Mouse (Mus musculus): ENCODE data around the gene Rgs6. TPM values are rescaled to one million over a fixed set of nuclear protein-coding genes. Genes with fewer than 3 reads are reported as not detected.

The Rgs6 gene
- polyA plus RNA-seq, 1 experiment from 2014 or later, result 8.6 TPM

GRCm38 (mm10) chr12:82772215-82772614, 184.1 kb downstream of the Rgs6 start:
- Histone ChIP-seq H3K27ac (replicated peaks) (no peak overlapping the region), H3K4me1 (replicated peaks) (no peaks in the 10 kb centered on the region), H3K4me2 (no peak overlapping the region), H3K9me3 (no peaks in the 10 kb centered on the region), H3K4me3 (no peak overlapping the region), H3K27me3 (no peaks in the 10 kb centered on the region), H3K36me3 (no peaks in the 10 kb centered on the region), H3K9ac (no peak overlapping the region)
- no peak for ATAC-seq (ENCODE audit: low FRiP score, low read depth)
- 100% methylated on average over 2 of the region's 2 CpGs for WGBS

DNA sequence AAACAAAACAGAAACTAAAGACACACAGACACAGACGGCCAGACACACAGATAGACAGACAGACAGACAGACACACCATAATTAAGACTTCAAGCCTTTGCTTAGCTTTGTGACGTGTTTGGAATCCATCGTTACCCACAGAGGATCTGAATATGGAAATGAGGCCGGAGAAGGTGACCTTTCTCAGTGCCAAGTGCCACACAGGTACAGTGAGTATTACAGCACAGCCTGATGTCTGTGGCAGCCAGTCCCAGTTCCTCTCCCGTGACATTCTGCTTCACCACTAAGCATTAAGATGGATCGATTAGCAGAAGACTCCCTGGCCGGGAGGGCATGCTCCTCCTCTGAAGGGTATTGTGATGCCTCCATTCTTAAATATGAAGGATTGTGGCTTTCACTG, 186.5 kb downstream of the Rgs6 start:
- no peaks in the 10 kb centered on the region for H3K9me3 ChIP-seq
- H3K36me3 ChIP-seq, result no peaks in the 10 kb centered on the region
- H3K27ac ChIP-seq (replicated peaks), result no peak overlapping the region
- H3K4me3 ChIP-seq, result no peak overlapping the region
- H3K9ac ChIP-seq, result no peak overlapping the region
- ATAC-seq (ENCODE audit: low FRiP score, low read depth), result no peak
- 75% methylated on average over 7 of the region's 7 CpGs for WGBS
- no peak overlapping the region for H3K4me2 ChIP-seq
- H3K27me3 ChIP-seq, result no peaks in the 10 kb centered on the region
- no peaks in the 10 kb centered on the region for H3K4me1 ChIP-seq (replicated peaks)

DNA sequence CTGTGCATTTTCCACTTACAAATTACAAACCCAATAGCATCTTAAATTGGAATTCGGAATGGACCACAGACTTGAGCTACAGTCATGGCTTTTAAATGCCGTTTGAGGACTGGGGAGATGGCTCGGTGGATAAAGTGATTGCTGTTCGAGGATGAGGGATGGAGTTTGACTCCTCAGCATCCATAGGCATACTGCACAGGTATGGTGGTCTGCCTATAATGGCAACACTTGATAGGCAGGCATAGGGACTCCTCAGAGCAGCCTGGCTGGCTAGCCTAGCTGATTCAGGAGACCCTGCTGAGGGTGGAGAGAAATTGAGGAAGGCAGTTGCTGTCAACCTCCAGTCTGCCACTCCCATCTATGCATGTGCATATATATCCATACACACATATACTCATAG, 188.6 kb downstream of the Rgs6 start:
- H3K4me1 ChIP-seq (replicated peaks), result no peaks in the 10 kb centered on the region
- WGBS, result 72% methylated on average over 4 of the region's 4 CpGs
- no peak for ATAC-seq (ENCODE audit: low FRiP score, low read depth)

DNA sequence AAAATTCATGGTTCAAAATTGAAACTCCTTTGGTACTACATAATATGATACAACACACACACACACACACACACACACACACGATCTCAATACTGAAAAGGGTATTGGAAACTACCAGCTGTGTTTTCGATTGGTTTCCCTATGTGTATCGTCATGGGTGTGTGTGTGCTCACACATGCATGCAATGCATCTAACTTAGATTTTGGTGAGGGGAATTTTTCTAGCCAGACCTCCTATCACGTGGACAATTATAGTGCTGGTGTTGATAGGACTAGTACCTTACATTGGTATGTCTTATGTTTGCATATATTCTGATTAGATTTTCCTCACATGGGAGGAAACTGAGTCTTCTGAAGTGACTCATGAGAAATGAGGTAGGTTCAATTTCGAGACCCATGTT, 192.8 kb downstream of the Rgs6 start:
- Histone ChIP-seq H3K27me3 (no peaks in the 10 kb centered on the region), H3K36me3 (no peaks in the 10 kb centered on the region), H3K4me2 (no peak overlapping the region), H3K9me3 (no peaks in the 10 kb centered on the region), H3K27ac (replicated peaks) (no peak overlapping the region), H3K4me3 (no peak overlapping the region), H3K4me1 (replicated peaks) (no peaks in the 10 kb centered on the region), H3K9ac (no peak overlapping the region)
- WGBS, result 94% methylated on average over 5 of the region's 5 CpGs
- no peak for ATAC-seq (ENCODE audit: low FRiP score, low read depth)

More for the DNA sequence above, 188.6 kb downstream of the Rgs6 start:
- Histone ChIP-seq H3K4me2 (no peak overlapping the region), H3K9me3 (no peaks in the 10 kb centered on the region), H3K27ac (replicated peaks) (no peak overlapping the region), H3K9ac (no peak overlapping the region), H3K27me3 (no peaks in the 10 kb centered on the region), H3K36me3 (no peaks in the 10 kb centered on the region), H3K4me3 (no peak overlapping the region)

DNA sequence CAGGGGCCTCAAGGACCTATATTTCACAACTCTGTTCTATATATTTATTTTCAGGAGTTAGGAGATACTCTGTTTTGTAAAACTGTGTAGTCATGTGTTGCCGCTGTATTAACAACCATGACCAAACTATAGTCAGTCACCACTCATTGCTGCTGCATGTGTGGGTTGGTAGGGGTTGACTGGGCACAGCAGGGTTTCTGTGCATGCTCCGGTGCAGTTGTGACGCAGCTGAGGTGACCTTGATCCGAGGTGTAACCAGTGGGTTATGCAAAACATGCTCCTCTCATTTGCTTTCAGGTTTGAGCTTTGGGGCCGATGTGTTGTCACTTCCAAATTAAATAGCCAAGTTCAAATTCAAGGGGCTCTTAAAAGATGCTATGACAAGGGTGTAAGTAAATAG, 193.3 kb downstream of the Rgs6 start:
- no peaks in the 10 kb centered on the region for H3K36me3 ChIP-seq
- H3K9me3 ChIP-seq, result no peaks in the 10 kb centered on the region
- no peak overlapping the region for H3K27ac ChIP-seq (replicated peaks)
- WGBS, result 62% methylated on average over 5 of the region's 5 CpGs
- no peak overlapping the region for H3K9ac ChIP-seq
- no peaks in the 10 kb centered on the region for H3K27me3 ChIP-seq
- no peaks in the 10 kb centered on the region for H3K4me1 ChIP-seq (replicated peaks)
- ATAC-seq (ENCODE audit: low FRiP score, low read depth), result no peak
- H3K4me3 ChIP-seq, result no peak overlapping the region
- H3K4me2 ChIP-seq, result no peak overlapping the region

DNA sequence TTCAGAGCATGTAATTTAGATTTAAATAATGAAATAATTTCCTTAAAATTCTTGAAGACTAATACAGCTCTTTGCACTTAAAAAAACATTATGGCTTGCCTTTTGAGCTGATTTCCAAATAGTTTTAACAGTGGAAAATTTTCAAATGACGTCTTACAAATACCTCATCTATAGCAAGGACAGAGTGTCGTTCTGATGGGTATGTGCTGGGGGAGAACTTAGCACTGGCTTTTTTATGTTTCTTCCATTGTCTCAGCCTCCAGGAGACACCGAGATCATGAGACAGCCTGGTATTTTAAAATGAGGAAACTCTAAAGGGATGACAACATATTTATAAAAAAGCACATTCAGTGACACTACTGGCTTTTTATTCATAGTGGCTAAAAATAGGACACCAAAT, 204.0 kb downstream of the Rgs6 start:
- WGBS, result 88% methylated on average over 3 of the region's 3 CpGs
- ATAC-seq (ENCODE audit: low FRiP score, low read depth), result no peak
- no peaks in the 10 kb centered on the region for H3K9me3 ChIP-seq
- no peaks in the 10 kb centered on the region for H3K27me3 ChIP-seq
- no peak overlapping the region for H3K9ac ChIP-seq
- no peak overlapping the region for H3K27ac ChIP-seq (replicated peaks)
- no peak overlapping the region for H3K4me3 ChIP-seq
- no peak overlapping the region for H3K4me2 ChIP-seq
- H3K36me3 ChIP-seq, result no peaks in the 10 kb centered on the region
- no peaks in the 10 kb centered on the region for H3K4me1 ChIP-seq (replicated peaks)

- 79% methylated on average over 6 of the region's 6 CpGs for WGBS
- no peak for ATAC-seq (ENCODE audit: low FRiP score, low read depth)
- no peaks in the 10 kb centered on the region for H3K36me3 ChIP-seq
- no peak overlapping the region for H3K4me3 ChIP-seq
- H3K27ac ChIP-seq (replicated peaks), result no peak overlapping the region
- no peak overlapping the region for H3K9ac ChIP-seq
- H3K4me1 ChIP-seq (replicated peaks), result no peaks in the 10 kb centered on the region; the same call in 1 of the 2 replicates
- H3K9me3 ChIP-seq, result no peaks in the 10 kb centered on the region
- H3K4me2 ChIP-seq, result no peak overlapping the region
- no peaks in the 10 kb centered on the region for H3K27me3 ChIP-seq
Observed at GRCm38 (mm10) chr12:82799892-82800291, 211.8 kb downstream of the Rgs6 start.

GRCm38 (mm10) chr12:82801736-82802135, 213.6 kb downstream of the Rgs6 start:
- Histone ChIP-seq H3K36me3 (no peaks in the 10 kb centered on the region), H3K27ac (replicated peaks) (no peak overlapping the region), H3K4me3 (no peak overlapping the region), H3K4me2 (no peak overlapping the region), H3K27me3 (no peaks in the 10 kb centered on the region), H3K9ac (no peak overlapping the region), H3K9me3 (no peaks in the 10 kb centered on the region), H3K4me1 (replicated peaks) (no peaks in the 10 kb centered on the region; the same call in 1 of the 2 replicates)
- no peak for ATAC-seq (ENCODE audit: low FRiP score, low read depth)
- WGBS, result 91% methylated on average over 6 of the region's 6 CpGs

GRCm38 (mm10) chr12:82802711-82803110, 214.6 kb downstream of the Rgs6 start:
- Histone ChIP-seq H3K27me3 (no peaks in the 10 kb centered on the region), H3K9ac (no peak overlapping the region), H3K36me3 (no peaks in the 10 kb centered on the region), H3K4me2 (no peak overlapping the region), H3K27ac (replicated peaks) (no peak overlapping the region), H3K9me3 (no peaks in the 10 kb centered on the region), H3K4me3 (no peak overlapping the region), H3K4me1 (replicated peaks) (no peaks in the 10 kb centered on the region; the same call in 1 of the 2 replicates)
- WGBS, result 78% methylated on average over 5 of the region's 5 CpGs
- ATAC-seq (ENCODE audit: low FRiP score, low read depth), result no peak

- Histone ChIP-seq H3K27ac (replicated peaks) (no peak overlapping the region), H3K4me2 (no peak overlapping the region), H3K4me1 (replicated peaks) (no peaks in the 10 kb centered on the region; the same call in 1 of the 2 replicates), H3K9ac (no peak overlapping the region), H3K36me3 (no peaks in the 10 kb centered on the region), H3K4me3 (no peak overlapping the region), H3K9me3 (no peaks in the 10 kb centered on the region), H3K27me3 (no peaks in the 10 kb centered on the region)
- no peak for ATAC-seq (ENCODE audit: low FRiP score, low read depth)
- WGBS, result 91% methylated on average over 4 of the region's 4 CpGs
Observed at GRCm38 (mm10) chr12:82805167-82805566, 217.1 kb downstream of the Rgs6 start.

DNA sequence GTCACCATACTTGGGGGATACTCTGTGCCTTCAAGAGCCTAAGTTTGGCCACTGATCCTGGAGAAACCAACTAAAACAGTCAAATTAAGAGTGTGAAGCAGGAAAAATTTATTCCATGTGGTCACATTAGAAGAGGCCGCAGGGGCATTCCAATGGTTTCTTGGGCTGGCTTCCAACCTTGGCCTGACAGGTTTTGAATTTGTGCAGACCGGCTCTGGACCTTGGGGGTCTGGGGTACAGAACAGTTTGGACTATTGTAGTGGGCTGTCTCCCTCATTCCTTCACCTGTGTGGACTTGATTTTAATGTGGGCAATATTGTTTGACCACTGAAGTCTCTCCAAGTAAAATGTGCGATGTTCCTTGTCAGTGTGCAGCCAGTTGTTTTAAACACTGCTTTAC, 222.5 kb downstream of the Rgs6 start:
- no peak overlapping the region for H3K27ac ChIP-seq (replicated peaks)
- H3K4me1 ChIP-seq (replicated peaks), result no peaks in the 10 kb centered on the region
- H3K9me3 ChIP-seq, result no peaks in the 10 kb centered on the region
- WGBS, result 96% methylated on average over 3 of the region's 3 CpGs
- no peaks in the 10 kb centered on the region for H3K36me3 ChIP-seq
- H3K9ac ChIP-seq, result no peak overlapping the region
- no peaks in the 10 kb centered on the region for H3K27me3 ChIP-seq
- no peak overlapping the region for H3K4me3 ChIP-seq
- ATAC-seq (ENCODE audit: low FRiP score, low read depth), result no peak
- no peak overlapping the region for H3K4me2 ChIP-seq

GRCm38 (mm10) chr12:82815982-82816381, 227.9 kb downstream of the Rgs6 start:
- ATAC-seq (ENCODE audit: low FRiP score, low read depth), result no peak
- H3K27ac ChIP-seq (replicated peaks), result no peak overlapping the region

GRCm38 (mm10) chr12:82819328-82819727, 231.2 kb downstream of the Rgs6 start:
- no peak overlapping the region for H3K27ac ChIP-seq (replicated peaks)
- no peaks in the 10 kb centered on the region for H3K36me3 ChIP-seq
- H3K4me2 ChIP-seq, result no peak overlapping the region
- no peaks in the 10 kb centered on the region for H3K9me3 ChIP-seq
- 61% methylated on average over 6 of the region's 6 CpGs for WGBS
- H3K9ac ChIP-seq, result no peak overlapping the region
- no peak for ATAC-seq (ENCODE audit: low FRiP score, low read depth)
- no peak overlapping the region for H3K4me3 ChIP-seq
- no peaks in the 10 kb centered on the region for H3K27me3 ChIP-seq
- no peaks in the 10 kb centered on the region for H3K4me1 ChIP-seq (replicated peaks)

More at GRCm38 (mm10) chr12:82815982-82816381, 227.9 kb downstream of the Rgs6 start:
- H3K4me1 ChIP-seq (replicated peaks), result no peaks in the 10 kb centered on the region
- H3K4me2 ChIP-seq, result no peak overlapping the region
- no peaks in the 10 kb centered on the region for H3K9me3 ChIP-seq
- H3K9ac ChIP-seq, result no peak overlapping the region
- no peak overlapping the region for H3K4me3 ChIP-seq
- WGBS, result 92% methylated on average over 2 of the region's 2 CpGs
- no peaks in the 10 kb centered on the region for H3K36me3 ChIP-seq
- H3K27me3 ChIP-seq, result no peaks in the 10 kb centered on the region
